Mouse (Mus musculus): Measurements from ENCODE around the gene Foxj2. TPM values are rescaled to one million over a fixed set of nuclear protein-coding genes. Genes with fewer than 3 reads are reported as not detected.

The Foxj2 gene
- polyA plus RNA-seq, 1 experiment from 2014 or later: 5.5 TPM

- DNase-seq (ENCODE audit: low spot score) (no peak), ATAC-seq (replicated peaks; ENCODE audit: low FRiP score, low read depth) (no peak)
- no peak overlapping the region for H3K27ac ChIP-seq
- 78% methylated on average over 6 of the region's 6 CpGs for WGBS
- no peaks in the 10 kb centered on the region for H3K4me1 ChIP-seq (replicated peaks; ENCODE audit: insufficient read depth, low read length)
- peak; percentile 19; the same call in 1 of the 2 replicates for TF ChIP-seq CTCF (IDR thresholded peaks at IDR 0.05; ENCODE audit: low read depth)
- H3K9ac ChIP-seq (ENCODE audit: low read depth, low read length): no peak overlapping the region
- no peaks in the 10 kb centered on the region for H3K36me3 ChIP-seq (ENCODE audit: insufficient read depth, low read length)
- H3K9me3 ChIP-seq (replicated peaks; ENCODE audit: low read length): peaks cover 9% of the 10 kb centered on the region
- H3K4me3 ChIP-seq (replicated peaks; ENCODE audit: low read depth, low read length): no peak overlapping the region
- H3K4me2 ChIP-seq (ENCODE audit: low read length): no peak overlapping the region
- no peaks in the 10 kb centered on the region for H3K27me3 ChIP-seq (ENCODE audit: insufficient read depth, low read length)
Measured at GRCm38 (mm10) chr6:122862434-122862833, 42.7 kb downstream of the Foxj2 start.

GRCm38 (mm10) chr6:122862871-122863270 is 43.2 kb downstream of the Foxj2 start:
- Histone ChIP-seq H3K27ac (no peak overlapping the region), H3K4me2 (ENCODE audit: low read length) (no peak overlapping the region), H3K4me3 (replicated peaks; ENCODE audit: low read depth, low read length) (no peak overlapping the region), H3K4me1 (replicated peaks; ENCODE audit: insufficient read depth, low read length) (no peaks in the 10 kb centered on the region), H3K36me3 (ENCODE audit: insufficient read depth, low read length) (no peaks in the 10 kb centered on the region), H3K9me3 (replicated peaks; ENCODE audit: low read length) (peaks cover 9% of the 10 kb centered on the region), H3K27me3 (ENCODE audit: insufficient read depth, low read length) (no peaks in the 10 kb centered on the region), H3K9ac (ENCODE audit: low read depth, low read length) (no peak overlapping the region)
- ATAC-seq (replicated peaks; ENCODE audit: low FRiP score, low read depth) (no peak), DNase-seq (ENCODE audit: low spot score) (no peak)
- 89% methylated on average over 1 of the region's 1 CpGs for WGBS
- TF ChIP-seq CTCF (IDR thresholded peaks at IDR 0.05; ENCODE audit: low read depth): no peak

DNA sequence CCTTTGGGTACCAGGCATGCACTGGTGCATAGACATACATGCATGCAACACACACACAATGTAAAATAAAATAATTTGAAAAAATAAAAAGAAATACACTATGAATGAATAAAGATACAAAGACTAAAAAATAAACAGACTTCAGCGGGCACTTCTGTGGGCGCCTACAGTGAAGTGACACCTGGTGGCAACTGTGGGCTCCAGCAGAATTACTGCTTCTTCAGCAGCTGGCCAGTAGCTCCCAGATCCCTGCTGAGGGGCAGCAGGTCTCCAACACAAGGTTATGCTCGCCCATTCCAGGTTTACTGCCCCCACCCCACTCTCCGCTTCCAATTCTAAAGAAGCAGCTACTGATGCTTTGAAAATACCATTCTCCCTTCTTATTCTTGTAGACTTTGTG is 48.2 kb downstream of the Foxj2 start:
- peak; percentile 32 for DNase-seq (ENCODE audit: low spot score)
- no peak overlapping the region for H3K4me3 ChIP-seq (replicated peaks; ENCODE audit: low read depth, low read length)
- peak; percentile 62 for TF ChIP-seq CTCF (IDR thresholded peaks at IDR 0.05; ENCODE audit: low read depth)
- H3K4me2 ChIP-seq (ENCODE audit: low read length): no peak overlapping the region
- 52% methylated on average over 4 of the region's 4 CpGs for WGBS
- H3K36me3 ChIP-seq (ENCODE audit: insufficient read depth, low read length): no peaks in the 10 kb centered on the region
- ATAC-seq (replicated peaks; ENCODE audit: low FRiP score, low read depth): no peak
- H3K9me3 ChIP-seq (replicated peaks; ENCODE audit: low read length): no peaks in the 10 kb centered on the region
- H3K27ac ChIP-seq: no peak overlapping the region
- H3K4me1 ChIP-seq (replicated peaks; ENCODE audit: insufficient read depth, low read length): no peaks in the 10 kb centered on the region
- H3K9ac ChIP-seq (ENCODE audit: low read depth, low read length): no peak overlapping the region
- no peaks in the 10 kb centered on the region for H3K27me3 ChIP-seq (ENCODE audit: insufficient read depth, low read length)

GRCm38 (mm10) chr6:122869846-122870245 is 50.1 kb downstream of the Foxj2 start:
- H3K4me3 ChIP-seq (replicated peaks; ENCODE audit: low read depth, low read length): no peak overlapping the region
- H3K36me3 ChIP-seq (ENCODE audit: insufficient read depth, low read length): no peaks in the 10 kb centered on the region
- no peak overlapping the region for H3K9ac ChIP-seq (ENCODE audit: low read depth, low read length)
- ATAC-seq (replicated peaks; ENCODE audit: low FRiP score, low read depth) (no peak), DNase-seq (ENCODE audit: low spot score) (no peak)
- WGBS: 75% methylated on average over 11 of the region's 11 CpGs
- H3K4me1 ChIP-seq (replicated peaks; ENCODE audit: insufficient read depth, low read length): no peaks in the 10 kb centered on the region
- H3K4me2 ChIP-seq (ENCODE audit: low read length): no peak overlapping the region
- H3K9me3 ChIP-seq (replicated peaks; ENCODE audit: low read length): no peaks in the 10 kb centered on the region
- no peak for TF ChIP-seq CTCF (IDR thresholded peaks at IDR 0.05; ENCODE audit: low read depth)
- no peaks in the 10 kb centered on the region for H3K27me3 ChIP-seq (ENCODE audit: insufficient read depth, low read length)
- no peak overlapping the region for H3K27ac ChIP-seq

DNA sequence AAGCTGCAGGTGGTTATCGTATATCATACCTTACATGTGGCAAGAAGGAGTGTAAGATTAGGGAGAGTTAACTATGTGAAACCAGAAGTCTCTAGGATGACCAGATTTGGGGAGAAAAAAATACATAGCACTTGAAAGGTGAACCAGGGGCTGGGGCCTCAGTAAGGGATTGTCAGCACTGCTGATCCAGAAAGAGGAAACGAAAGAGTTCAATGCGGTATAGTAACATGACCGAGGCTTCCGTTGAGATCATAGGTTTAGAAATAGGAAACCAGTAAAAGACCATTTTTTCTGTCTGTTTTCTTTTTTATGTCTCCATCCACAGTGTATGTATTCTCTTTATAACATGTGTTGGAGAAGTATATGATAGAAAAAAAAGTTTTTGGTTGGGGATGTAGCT is 53.1 kb downstream of the Foxj2 start:
- no peak overlapping the region for H3K4me2 ChIP-seq (ENCODE audit: low read length)

DNA sequence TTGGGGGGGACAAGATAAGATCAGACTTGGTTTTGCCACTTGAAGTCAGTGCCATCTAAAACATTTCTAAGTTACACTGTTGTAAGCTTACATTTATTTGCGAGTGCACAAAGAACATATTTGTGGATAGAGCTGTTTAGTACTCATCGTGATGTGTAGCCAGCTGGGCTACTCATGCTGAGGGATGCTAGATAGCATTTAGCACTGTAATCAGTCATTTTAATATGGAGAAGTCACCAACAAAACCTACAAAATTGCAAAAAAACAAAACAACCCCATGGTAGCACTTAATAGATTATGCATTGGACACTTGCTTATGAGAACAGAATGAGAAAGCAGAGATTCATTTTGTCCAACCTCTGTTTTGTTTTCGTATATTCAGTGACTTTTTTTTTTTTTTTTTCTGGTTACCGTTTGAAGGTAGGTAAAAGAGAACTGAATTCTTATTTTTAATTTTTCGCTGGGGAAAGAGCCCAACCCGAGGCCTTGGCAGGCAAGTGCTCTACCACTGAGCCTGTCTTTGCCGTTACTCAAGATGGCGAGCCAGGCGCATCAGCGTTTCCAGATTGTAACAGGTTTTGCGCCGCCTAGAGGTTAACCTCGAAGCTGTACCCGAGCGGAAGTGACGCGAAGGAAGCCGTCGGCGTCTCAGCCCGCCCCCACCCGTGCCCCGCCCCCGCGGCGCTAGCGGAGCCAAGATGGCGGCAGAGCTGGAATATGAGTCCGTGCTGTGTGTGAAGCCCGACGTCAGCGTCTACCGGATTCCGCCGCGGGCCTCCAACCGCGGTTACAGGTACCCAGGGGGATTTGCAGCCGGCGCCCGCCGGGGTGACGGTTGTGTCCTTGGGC is 54.4 kb downstream of the Foxj2 start, which contains the start of gene Necap1:
Gene Necap1, plus strand, starts transcription at position 604 of the 849 bp plus-strand sequence.
- WGBS: 8% methylated on average over 43 of the region's 43 CpGs
- ATAC-seq (replicated peaks; ENCODE audit: low FRiP score, low read depth) (peak; percentile 97), DNase-seq (ENCODE audit: low spot score) (peak; percentile 98)
- H3K36me3 ChIP-seq (ENCODE audit: insufficient read depth, low read length): 0 out of 2 replicates have a peak, but pooled peaks cover 3% of the 10 kb centered on the region
- peaks cover 2% of the 10 kb centered on the region; the same call in 1 of the 2 replicates for H3K4me1 ChIP-seq (replicated peaks; ENCODE audit: insufficient read depth, low read length)
- peak; percentile 81 for TF ChIP-seq CTCF (IDR thresholded peaks at IDR 0.05; ENCODE audit: low read depth)
- peak within 1 kb of the TSS; percentile 95 for H3K4me3 ChIP-seq (replicated peaks; ENCODE audit: low read depth, low read length)
- H3K9me3 ChIP-seq (replicated peaks; ENCODE audit: low read length): no peaks in the 10 kb centered on the region
- peak within 1 kb of the TSS; percentile 64 for H3K4me2 ChIP-seq (ENCODE audit: low read length)
- H3K27ac ChIP-seq: peak within 1 kb of the TSS; percentile 86
- no peaks in the 10 kb centered on the region for H3K27me3 ChIP-seq (ENCODE audit: insufficient read depth, low read length)
- peak within 1 kb of the TSS; percentile 96 for H3K9ac ChIP-seq (ENCODE audit: low read depth, low read length)

More for the DNA sequence above, 53.1 kb downstream of the Foxj2 start:
- H3K27ac ChIP-seq: no peak overlapping the region
- H3K4me3 ChIP-seq (replicated peaks; ENCODE audit: low read depth, low read length): no peak overlapping the region
- no peaks in the 10 kb centered on the region for H3K36me3 ChIP-seq (ENCODE audit: insufficient read depth, low read length)
- ATAC-seq (replicated peaks; ENCODE audit: low FRiP score, low read depth): no peak
- TF ChIP-seq CTCF (IDR thresholded peaks at IDR 0.05; ENCODE audit: low read depth): no peak
- H3K9ac ChIP-seq (ENCODE audit: low read depth, low read length): no peak overlapping the region
- H3K4me1 ChIP-seq (replicated peaks; ENCODE audit: insufficient read depth, low read length): peaks cover 2% of the 10 kb centered on the region; the same call in 1 of the 2 replicates
- no peak for DNase-seq (ENCODE audit: low spot score)
- H3K9me3 ChIP-seq (replicated peaks; ENCODE audit: low read length): no peaks in the 10 kb centered on the region
- no peaks in the 10 kb centered on the region for H3K27me3 ChIP-seq (ENCODE audit: insufficient read depth, low read length)
- 89% methylated on average over 5 of the region's 5 CpGs for WGBS

All from kidney, postnatal 0 days (tissue).